Mouse (Mus musculus) heart, adult 2 months (tissue): Measurements from ENCODE around the gene Lrrc2. TPM values are rescaled to one million over a fixed set of nuclear protein-coding genes. Genes with fewer than 3 reads are reported as not detected.

Experiments used
- DNase-seq, 2 experiments: peaks; one replicate each; pipeline ENCODE4 v3.0.0; 2021
- H3K27ac ChIP-seq: fragments of 200-600 bp; 2 replicates; pipeline ENCODE4 v1.8.1; 2022
- H3K27me3 ChIP-seq: fragments of 200-500 bp; 2 replicates; pipeline ENCODE4 v1.6.1; 2012; ENCODE audit warnings: mild to moderate bottlenecking, low read length, inconsistent platforms, mixed read lengths; ENCODE audit not compliant: control insufficient read depth, insufficient read depth
- H3K36me3 ChIP-seq: fragments of 200-500 bp; 2 replicates; pipeline ENCODE4 v1.6.1; 2012; ENCODE audit warnings: low read length, inconsistent platforms; ENCODE audit not compliant: control insufficient read depth, insufficient read depth
- H3K4me1 ChIP-seq: fragments of 200-500 bp; 2 replicates; pipeline ENCODE4 v1.6.1; 2011; ENCODE audit warnings: low read length; ENCODE audit not compliant: control insufficient read depth, insufficient read depth
- H3K4me3 ChIP-seq: fragments of 200-600 bp; 2 replicates; pipeline ENCODE4 v1.8.1; 2022
- H3K79me2 ChIP-seq: fragments of 200-500 bp; replicated peaks from 2 replicates; pipeline ENCODE4 v1.6.1; 2012; ENCODE audit warnings: mild to moderate bottlenecking, inconsistent platforms, low read length, moderate library complexity, mixed read lengths; ENCODE audit not compliant: control insufficient read depth, insufficient read depth
- H3K9ac ChIP-seq: fragments of 200-500 bp; 2 replicates; pipeline ENCODE4 v1.6.1; 2012; ENCODE audit warnings: low read depth, mild to moderate bottlenecking, control low read depth, inconsistent platforms, low read length, mixed read lengths
- CTCF ChIP-seq: fragments of 200-600 bp; IDR thresholded peaks from 2 replicates; pipeline ENCODE4 v1.8.1; 2022; ENCODE audit warnings: antibody characterized with exemption, mild to moderate bottlenecking, moderate library complexity
- EP300 ChIP-seq: fragments of 200-500 bp; IDR thresholded peaks from 2 replicates; pipeline ENCODE4 v1.6.1; 2011; ENCODE audit warnings: low read depth, low read length, control low read depth; ENCODE audit not compliant: insufficient read depth
- POLR2A ChIP-seq: fragments of 200-500 bp; IDR thresholded peaks from 2 replicates; pipeline ENCODE4 v1.6.1; 2011; ENCODE audit warnings: mild to moderate bottlenecking, low read depth, low read length, control low read depth; ENCODE audit not compliant: insufficient read depth
- WGBS: fragments of 180-500 bp; shearing (Covaris S2); methylation state at CpG from one replicate; pipeline ENCODE4 v1.1.7; 2018; 5-methylcytosine and 5-hydroxymethylcytosine counted together
- intact Hi-C: fragments of 180-260 bp; cut with DNase I; formaldehyde crosslinking; loops from one replicate; pipeline ENCODE4 v1.15.1; 2025
- polyA plus RNA-seq: library from polyadenylated mRNA; depleted of rRNA; stranded (reverse); fragments of >200 nt; gene quantifications from 2 replicates; pipeline ENCODE4 v1.2.3, GENCODE M21; 2012
- total RNA-seq, 2 experiments: library from RNA; stranded (reverse); gene quantifications; 2 replicates each; pipeline ENCODE4 v1.2.3; 2021

The Lrrc2 gene
- total and polyA plus RNA-seq, 3 experiments, result 57.3 to 289 (median 223) TPM

GRCm38 (mm10) chr9:110990204-110990603, 38.9 kb downstream of the Lrrc2 start, which contains the start of gene Rtp3:
Gene Rtp3 (minus strand): TSS chr9:110990583.
- intact Hi-C loops, result loop anchor here (2.0 kb wide), 1 partner anchor 109 kb away; the partner anchor contains the start of gene Tmie
- H3K27ac ChIP-seq, result peak within 1 kb of the TSS; percentile 92
- H3K4me3 ChIP-seq, result peak within 1 kb of the TSS; percentile 57
- TF ChIP-seq CTCF (no peak), POLR2A (peak; percentile 76; the same call in 1 of the 2 replicates), EP300 (peak; percentile 65; the same call in 1 of the 2 replicates)
- H3K36me3 ChIP-seq, result no peaks in the 10 kb centered on the region
- 31% methylated on average over 6 of the region's 6 CpGs for WGBS
- DNase-seq, result peak; percentile 59 to 73
- H3K9ac ChIP-seq, result peak within 1 kb of the TSS; percentile 37
- H3K79me2 ChIP-seq, result no peaks in the 10 kb centered on the region
- peaks cover 5% of the 10 kb centered on the region for H3K4me1 ChIP-seq
- H3K27me3 ChIP-seq, result no peaks in the 10 kb centered on the region

GRCm38 (mm10) chr9:110993281-110993709, 42.0 kb downstream of the Lrrc2 start:
- intact Hi-C loops, result no loop called here
- H3K36me3 ChIP-seq, result no peaks in the 10 kb centered on the region
- H3K27ac ChIP-seq, result no peak overlapping the region; the same call in 1 of the 2 replicates
- 27% methylated on average over 3 of the region's 3 CpGs for WGBS
- H3K9ac ChIP-seq, result no peak overlapping the region
- H3K4me1 ChIP-seq, result peaks cover 6% of the 10 kb centered on the region
- DNase-seq, result no peak
- H3K27me3 ChIP-seq, result no peaks in the 10 kb centered on the region
- H3K4me3 ChIP-seq, result no peak overlapping the region
- no peaks in the 10 kb centered on the region for H3K79me2 ChIP-seq
- no peak for TF ChIP-seq CTCF
- TF ChIP-seq POLR2A, result no peak
- TF ChIP-seq EP300, result no peak

GRCm38 (mm10) chr9:110994716-110995172, 43.4 kb downstream of the Lrrc2 start:
- intact Hi-C loops, result loop anchor here (5.0 kb wide), 2 partner anchors 72 to 258 kb away; no protein-coding TSS in a partner anchor
- TF ChIP-seq CTCF (peak; percentile 55), EP300 (peak; percentile 54; the same call in 1 of the 2 replicates), POLR2A (peak; percentile 71)
- Histone ChIP-seq H3K4me1 (peaks cover 13% of the 10 kb centered on the region), H3K4me3 (peak overlapping the region; percentile 45), H3K79me2 (no peaks in the 10 kb centered on the region), H3K36me3 (no peaks in the 10 kb centered on the region), H3K27me3 (no peaks in the 10 kb centered on the region), H3K9ac (peak overlapping the region; percentile 9), H3K27ac (peak overlapping the region; percentile 81)
- WGBS, result 12% methylated on average over 13 of the region's 13 CpGs
- DNase-seq, result peak; percentile 79 to 87

DNA sequence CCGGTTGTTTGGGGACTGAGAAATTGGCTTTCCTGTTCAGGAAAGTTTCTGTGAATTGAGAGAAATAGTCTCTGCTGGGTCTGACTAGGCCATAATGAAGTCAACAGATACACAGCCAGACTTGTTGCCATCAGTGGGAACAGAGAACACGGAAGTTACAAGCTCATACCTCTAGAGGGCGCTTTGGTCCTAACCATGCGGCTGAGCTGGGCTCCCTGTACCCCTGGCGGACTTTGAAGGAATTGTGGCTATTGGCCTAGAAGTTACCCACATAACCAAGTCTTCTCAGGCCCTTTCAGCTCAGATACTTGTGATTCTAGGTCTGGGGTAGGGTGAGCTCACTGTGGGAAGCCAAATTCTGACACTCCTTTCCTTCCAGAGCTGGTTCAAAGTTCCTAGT, 45.9 kb downstream of the Lrrc2 start:
- Histone ChIP-seq H3K9ac (no peak overlapping the region), H3K36me3 (no peaks in the 10 kb centered on the region), H3K27me3 (no peaks in the 10 kb centered on the region), H3K27ac (no peak overlapping the region), H3K4me1 (peaks cover 13% of the 10 kb centered on the region), H3K79me2 (no peaks in the 10 kb centered on the region), H3K4me3 (no peak overlapping the region)
- WGBS, result under 1% methylated on average over 5 of the region's 5 CpGs
- intact Hi-C loops, result loop anchor here (1.0 to 5.0 kb wide), 3 partner anchors 75 to 255 kb away; no protein-coding TSS in a partner anchor
- TF ChIP-seq EP300 (peak; percentile 99), CTCF (peak; percentile 93), POLR2A (no peak)
- peak; percentile 68 to 76 for DNase-seq

- no peaks in the 10 kb centered on the region for H3K36me3 ChIP-seq
- WGBS, result 73% methylated on average over 2 of the region's 2 CpGs
- H3K9ac ChIP-seq, result no peak overlapping the region
- no peak overlapping the region for H3K4me3 ChIP-seq
- intact Hi-C loops, result loop anchor here (5.0 kb wide), 2 partner anchors 77 to 253 kb away; no protein-coding TSS in a partner anchor
- peak overlapping the region; percentile 47 for H3K27ac ChIP-seq
- TF ChIP-seq EP300, result no peak
- no peak for TF ChIP-seq POLR2A
- no peak for TF ChIP-seq CTCF
- peaks cover 13% of the 10 kb centered on the region for H3K4me1 ChIP-seq
- no peaks in the 10 kb centered on the region for H3K79me2 ChIP-seq
- H3K27me3 ChIP-seq, result no peaks in the 10 kb centered on the region
- no peak for DNase-seq
Observed at GRCm38 (mm10) chr9:110999056-110999455, 47.7 kb downstream of the Lrrc2 start.

DNA sequence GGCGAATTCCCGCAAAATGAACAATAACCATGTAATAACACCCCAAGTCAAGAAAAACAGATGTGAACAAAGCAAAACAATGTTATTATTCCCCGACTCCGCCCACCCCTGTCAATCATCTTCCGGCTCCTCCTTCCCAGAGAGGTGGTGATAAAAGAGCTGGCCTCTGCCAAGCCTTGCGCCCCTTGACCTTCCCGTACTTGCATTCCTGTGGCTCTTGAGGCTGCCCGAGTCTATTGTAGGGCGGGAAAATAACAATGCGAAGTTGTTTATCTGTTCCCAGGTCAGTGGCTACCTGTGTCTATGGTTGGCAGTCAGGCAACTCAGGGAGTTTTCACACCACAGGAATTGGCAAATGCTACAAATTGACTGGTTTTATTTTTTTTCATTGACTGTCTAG, 48.5 kb downstream of the Lrrc2 start:
- peak; percentile 52 to 60 for DNase-seq
- Histone ChIP-seq H3K36me3 (no peaks in the 10 kb centered on the region), H3K9ac (no peak overlapping the region), H3K27ac (peak overlapping the region; percentile 3; the same call in 1 of the 2 replicates), H3K4me1 (peaks cover 12% of the 10 kb centered on the region), H3K27me3 (no peaks in the 10 kb centered on the region), H3K4me3 (no peak overlapping the region), H3K79me2 (no peaks in the 10 kb centered on the region)
- intact Hi-C loops, result loop anchor here (5.0 kb wide), 2 partner anchors 78 to 252 kb away; no protein-coding TSS in a partner anchor
- TF ChIP-seq CTCF (no peak), EP300 (0 out of 2 replicates have a peak, but pooled peaks have one; percentile 50), POLR2A (no peak)
- 41% methylated on average over 10 of the region's 10 CpGs for WGBS
